Mouse (Mus musculus): Measurements from ENCODE around the gene Ky. TPM values are rescaled to one million over a fixed set of nuclear protein-coding genes. Genes with fewer than 3 reads are reported as not detected.

Ky gene
- polyA plus RNA-seq, 1 experiment from 2014 or later = 0.05 TPM

DNA sequence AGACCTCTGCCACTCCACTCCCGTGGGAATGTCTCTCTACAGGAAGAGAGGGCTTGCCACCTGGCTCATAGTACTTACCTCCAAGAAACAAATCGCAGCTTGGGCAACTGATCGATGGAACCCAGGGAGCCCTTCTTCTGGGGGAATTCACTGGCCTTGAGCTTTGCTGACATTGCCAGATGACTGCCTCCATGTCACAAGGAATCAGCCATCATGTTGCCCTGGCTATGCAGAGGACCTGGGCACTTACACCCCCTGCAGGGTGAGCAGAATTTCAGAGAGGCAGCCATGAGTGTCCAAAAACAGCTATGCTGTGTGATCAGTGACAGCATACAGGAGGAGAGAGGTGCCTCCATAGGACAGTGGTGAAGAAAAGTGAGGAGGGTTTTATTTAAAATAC, 48.2 kb downstream of the Ky start:
- ATAC-seq (replicated peaks; ENCODE audit: low FRiP score, low read depth) = no peak
- H3K4me2 ChIP-seq (ENCODE audit: low read length) = no peak overlapping the region
- H3K9me3 ChIP-seq (replicated peaks; ENCODE audit: low read length) = no peaks in the 10 kb centered on the region
- WGBS = 65% methylated on average over 3 of the region's 3 CpGs
- H3K27me3 ChIP-seq (ENCODE audit: insufficient read depth, low read length) = no peaks in the 10 kb centered on the region
- H3K27ac ChIP-seq = no peak overlapping the region
- DNase-seq (ENCODE audit: low spot score) = no peak
- H3K4me3 ChIP-seq (replicated peaks; ENCODE audit: low read depth, low read length) = no peak overlapping the region
- no peaks in the 10 kb centered on the region for H3K36me3 ChIP-seq (ENCODE audit: insufficient read depth, low read length)
- TF ChIP-seq CTCF (IDR thresholded peaks at IDR 0.05; ENCODE audit: low read depth) = no peak
- no peak overlapping the region for H3K9ac ChIP-seq (ENCODE audit: low read depth, low read length)
- no peaks in the 10 kb centered on the region for H3K4me1 ChIP-seq (replicated peaks; ENCODE audit: insufficient read depth, low read length)

DNA sequence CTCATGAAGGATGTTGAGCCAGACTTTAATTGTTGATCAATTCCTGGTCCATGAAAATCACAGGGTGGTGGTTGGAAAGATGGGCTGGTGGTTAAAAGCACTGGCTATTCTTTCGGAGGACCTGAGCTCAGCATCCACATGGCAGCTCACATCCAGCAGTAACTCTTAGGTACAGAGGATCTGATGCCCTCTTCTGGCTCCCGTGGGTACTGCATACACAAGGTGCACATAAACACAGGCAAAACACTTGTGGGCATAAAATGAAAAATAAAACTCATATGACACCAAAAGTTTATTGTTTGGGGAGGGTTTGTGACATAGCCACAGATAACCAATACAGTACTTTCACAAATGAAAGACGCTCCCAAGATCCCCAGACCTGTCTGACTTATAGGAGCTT, 52.9 kb downstream of the Ky start:
- H3K4me2 ChIP-seq (ENCODE audit: low read length) = no peak overlapping the region

DNA sequence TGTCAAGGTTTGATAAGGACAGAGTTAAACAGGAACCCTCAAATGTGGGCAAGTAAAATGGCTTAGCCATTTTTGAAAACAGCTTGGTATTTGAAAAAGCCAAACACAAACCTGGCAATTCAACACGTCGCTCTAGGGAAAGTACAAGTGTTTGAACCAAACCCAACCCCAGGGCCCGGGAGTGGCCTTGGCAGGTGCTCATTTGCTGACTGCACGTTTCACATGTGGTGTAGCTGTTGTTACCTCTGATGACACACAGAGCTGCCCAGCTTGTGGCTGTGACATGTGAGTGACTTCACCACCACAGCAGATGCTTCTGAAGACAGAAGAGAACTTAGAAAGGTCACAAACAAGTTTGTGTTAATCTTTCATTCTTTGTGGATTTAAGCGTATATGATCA, 67.3 kb downstream of the Ky start:
- Histone ChIP-seq H3K4me1 (replicated peaks; ENCODE audit: insufficient read depth, low read length) (no peaks in the 10 kb centered on the region), H3K36me3 (ENCODE audit: insufficient read depth, low read length) (no peaks in the 10 kb centered on the region), H3K9me3 (replicated peaks; ENCODE audit: low read length) (no peaks in the 10 kb centered on the region), H3K27ac (no peak overlapping the region), H3K4me3 (replicated peaks; ENCODE audit: low read depth, low read length) (no peak overlapping the region), H3K4me2 (ENCODE audit: low read length) (no peak overlapping the region), H3K9ac (ENCODE audit: low read depth, low read length) (no peak overlapping the region), H3K27me3 (ENCODE audit: insufficient read depth, low read length) (no peaks in the 10 kb centered on the region)
- DNase-seq (ENCODE audit: low spot score) (no peak), ATAC-seq (replicated peaks; ENCODE audit: low FRiP score, low read depth) (no peak)
- 76% methylated on average over 5 of the region's 5 CpGs for WGBS
- TF ChIP-seq CTCF (IDR thresholded peaks at IDR 0.05; ENCODE audit: low read depth) = no peak

More for the DNA sequence above, 52.9 kb downstream of the Ky start:
- H3K4me3 ChIP-seq (replicated peaks; ENCODE audit: low read depth, low read length) = no peak overlapping the region
- WGBS = 92% methylated on average over 3 of the region's 3 CpGs
- H3K27ac ChIP-seq = no peak overlapping the region
- no peak for DNase-seq (ENCODE audit: low spot score)
- ATAC-seq (replicated peaks; ENCODE audit: low FRiP score, low read depth) = no peak
- no peak overlapping the region for H3K9ac ChIP-seq (ENCODE audit: low read depth, low read length)
- H3K27me3 ChIP-seq (ENCODE audit: insufficient read depth, low read length) = no peaks in the 10 kb centered on the region
- H3K36me3 ChIP-seq (ENCODE audit: insufficient read depth, low read length) = no peaks in the 10 kb centered on the region
- no peak; the same call in 1 of the 2 replicates for TF ChIP-seq CTCF (IDR thresholded peaks at IDR 0.05; ENCODE audit: low read depth)
- no peaks in the 10 kb centered on the region for H3K4me1 ChIP-seq (replicated peaks; ENCODE audit: insufficient read depth, low read length)
- H3K9me3 ChIP-seq (replicated peaks; ENCODE audit: low read length) = no peaks in the 10 kb centered on the region

DNA sequence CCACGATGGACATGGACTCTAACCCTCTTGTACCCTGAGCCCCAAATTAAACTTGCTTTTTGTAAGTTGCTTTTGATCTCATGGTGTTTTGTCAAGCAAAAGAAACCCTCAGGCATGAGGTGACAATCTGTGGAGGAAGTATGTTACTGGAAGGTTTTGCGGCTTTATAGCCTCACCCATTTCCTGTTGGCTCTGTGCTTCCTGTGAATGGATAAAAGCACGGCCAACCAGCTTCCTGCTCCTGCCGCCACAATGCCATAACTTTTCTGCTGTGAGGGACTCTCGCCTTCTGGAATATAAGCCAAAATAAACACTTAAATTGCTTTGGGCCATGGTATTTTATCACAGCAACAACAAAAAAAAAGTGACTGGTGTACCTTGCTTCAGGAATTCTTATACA, 71.9 kb downstream of the Ky start:
- DNase-seq (ENCODE audit: low spot score) (peak; percentile 44), ATAC-seq (replicated peaks; ENCODE audit: low FRiP score, low read depth) (no peak)
- Histone ChIP-seq H3K4me3 (replicated peaks; ENCODE audit: low read depth, low read length) (no peak overlapping the region), H3K9me3 (replicated peaks; ENCODE audit: low read length) (no peaks in the 10 kb centered on the region), H3K27me3 (ENCODE audit: insufficient read depth, low read length) (no peaks in the 10 kb centered on the region), H3K9ac (ENCODE audit: low read depth, low read length) (no peak overlapping the region), H3K4me2 (ENCODE audit: low read length) (no peak overlapping the region), H3K36me3 (ENCODE audit: insufficient read depth, low read length) (no peaks in the 10 kb centered on the region), H3K27ac (no peak overlapping the region), H3K4me1 (replicated peaks; ENCODE audit: insufficient read depth, low read length) (no peaks in the 10 kb centered on the region)
- 42% methylated on average over 5 of the region's 5 CpGs for WGBS
- TF ChIP-seq CTCF (IDR thresholded peaks at IDR 0.05; ENCODE audit: low read depth) = no peak

DNA sequence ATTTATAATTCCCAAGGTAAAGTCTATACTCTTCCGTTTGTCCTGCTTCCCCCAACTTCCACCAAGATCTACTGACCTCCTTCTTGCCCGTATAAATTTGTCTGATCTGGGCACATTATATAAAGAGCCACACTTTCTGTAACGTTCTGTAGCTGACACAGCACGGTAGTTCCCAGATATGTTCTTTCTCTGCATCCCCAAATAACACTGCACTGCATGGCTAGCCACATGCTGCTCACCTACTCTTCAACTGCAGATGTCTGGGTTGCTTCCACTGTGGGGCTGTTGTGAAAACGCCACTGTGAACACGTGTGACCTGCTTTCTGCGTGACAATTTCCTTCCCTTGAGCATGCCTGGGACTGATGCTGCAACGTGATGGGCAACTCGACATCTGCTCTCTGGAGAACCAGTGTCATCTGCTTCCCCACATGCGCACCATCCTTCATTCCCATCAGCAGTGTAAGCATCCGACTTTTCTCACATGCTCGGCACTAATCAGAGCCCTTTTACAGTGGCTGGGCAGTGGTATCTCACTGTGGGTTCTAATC, 76.4 kb downstream of the Ky start:
- no peak for ATAC-seq (replicated peaks; ENCODE audit: low FRiP score, low read depth)
- no peaks in the 10 kb centered on the region for H3K4me1 ChIP-seq (replicated peaks; ENCODE audit: insufficient read depth, low read length)
- peaks cover 26% of the 10 kb centered on the region for H3K36me3 ChIP-seq (ENCODE audit: insufficient read depth, low read length)
- no peak overlapping the region for H3K4me2 ChIP-seq (ENCODE audit: low read length)
- DNase-seq (ENCODE audit: low spot score) = no peak
- no peak overlapping the region for H3K4me3 ChIP-seq (replicated peaks; ENCODE audit: low read depth, low read length)
- WGBS = 81% methylated on average over 12 of the region's 12 CpGs
- no peak overlapping the region for H3K9ac ChIP-seq (ENCODE audit: low read depth, low read length)
- no peak overlapping the region for H3K27ac ChIP-seq
- no peaks in the 10 kb centered on the region for H3K9me3 ChIP-seq (replicated peaks; ENCODE audit: low read length)
- H3K27me3 ChIP-seq (ENCODE audit: insufficient read depth, low read length) = no peaks in the 10 kb centered on the region
- no peak for TF ChIP-seq CTCF (IDR thresholded peaks at IDR 0.05; ENCODE audit: low read depth)

DNA sequence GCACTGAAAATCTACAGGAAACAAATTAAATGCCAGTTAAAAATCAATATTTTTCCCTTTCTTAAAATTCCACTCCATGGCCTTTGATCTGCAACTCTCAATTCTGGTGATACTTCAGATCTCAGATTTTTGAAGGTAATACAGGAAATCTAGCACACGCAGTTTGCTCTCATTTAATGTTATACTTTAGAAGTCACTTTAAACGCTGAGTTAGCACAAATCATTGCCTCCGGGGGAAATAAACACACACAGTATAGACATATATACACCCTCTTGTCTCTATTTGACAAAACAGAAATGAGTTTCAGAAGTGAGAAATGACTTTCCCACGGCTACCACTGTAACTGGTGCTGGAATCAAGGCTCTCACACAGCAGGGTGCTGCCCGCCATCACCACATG, 81.8 kb downstream of the Ky start:
- Histone ChIP-seq H3K27me3 (ENCODE audit: insufficient read depth, low read length) (no peaks in the 10 kb centered on the region), H3K27ac (no peak overlapping the region), H3K4me2 (ENCODE audit: low read length) (no peak overlapping the region), H3K36me3 (ENCODE audit: insufficient read depth, low read length) (peaks cover 31% of the 10 kb centered on the region), H3K4me3 (replicated peaks; ENCODE audit: low read depth, low read length) (no peak overlapping the region), H3K9me3 (replicated peaks; ENCODE audit: low read length) (no peaks in the 10 kb centered on the region), H3K9ac (ENCODE audit: low read depth, low read length) (no peak overlapping the region), H3K4me1 (replicated peaks; ENCODE audit: insufficient read depth, low read length) (no peaks in the 10 kb centered on the region)
- 80% methylated on average over 5 of the region's 5 CpGs for WGBS
- ATAC-seq (replicated peaks; ENCODE audit: low FRiP score, low read depth) (no peak), DNase-seq (ENCODE audit: low spot score) (no peak)
- TF ChIP-seq CTCF (IDR thresholded peaks at IDR 0.05; ENCODE audit: low read depth) = no peak

Measured in kidney, postnatal 0 days (tissue).